In genomic region chr10:60390177-60390903, GRCm38 (mm10) we compare ENCODE assay signal across 18 mouse cellular contexts. TPM values are rescaled to one million over a fixed set of nuclear protein-coding genes. Genes with fewer than 3 reads are reported as not detected.
DNase-seq lines count a peak whose midpoint lies in the region; ATAC-seq lines count a peak whose summit lies in the region.
"Had no signal": no experiment of that assay in that cellular context is flagged by ENCODE, and none has a peak within 500 bp of the region (broad histone marks: within the 10 kb centered on the region; RNA-seq: fewer than 3 reads in every experiment).

No protein-coding gene starts in this region.

- no peaks in the 10 kb centered on the region for H3K4me1 ChIP-seq in forebrain, embryonic 14.5 days (ENCODE audit: control insufficient read depth, insufficient read depth, low read length)
- H3K4me1 ChIP-seq in forebrain, embryonic 13.5 days = peaks cover 21% of the 10 kb centered on the region; the same call in 1 of the 2 replicates
- peaks cover 22% of the 10 kb centered on the region for H3K4me1 ChIP-seq in midbrain, embryonic 10.5 days
- no peaks in the 10 kb centered on the region for H3K4me1 ChIP-seq in midbrain, embryonic 15.5 days
- H3K4me1 ChIP-seq in megakaryocyte, embryonic 14.5 days = peaks cover 64% of the 10 kb centered on the region

- no peaks in the 10 kb centered on the region for H3K27me3 ChIP-seq in forebrain, embryonic 14.5 days (replicated peaks; ENCODE audit: control insufficient read depth, insufficient read depth, low read length)
- H3K27me3 ChIP-seq in forebrain, embryonic 13.5 days = no peaks in the 10 kb centered on the region
- H3K27me3 ChIP-seq in midbrain, embryonic 10.5 days (ENCODE audit: low read depth, poor library complexity, severe bottlenecking) = no peaks in the 10 kb centered on the region
- H3K27me3 ChIP-seq in midbrain, embryonic 15.5 days (replicated peaks) = no peaks in the 10 kb centered on the region
- no peaks in the 10 kb centered on the region for H3K27me3 ChIP-seq in megakaryocyte, embryonic 14.5 days (replicated peaks)
- H3K27me3 ChIP-seq: heart, embryonic 15.5 days; neural tube, embryonic 13.5 days; Patski had no signal

- 32% methylated on average over 6 of the region's 6 CpGs for WGBS in forebrain, embryonic 14.5 days
- 29% methylated on average over 6 of the region's 6 CpGs for WGBS in forebrain, embryonic 13.5 days
- WGBS in midbrain, embryonic 10.5 days = 32% methylated on average over 6 of the region's 6 CpGs
- 37% methylated on average over 6 of the region's 6 CpGs for WGBS in midbrain, embryonic 15.5 days

- H3K4me3 ChIP-seq in forebrain, embryonic 14.5 days (ENCODE audit: low read depth, low read length) = no peak overlapping the region
- no peak overlapping the region for H3K4me3 ChIP-seq in forebrain, embryonic 13.5 days
- H3K4me3 ChIP-seq in midbrain, embryonic 10.5 days = no peak overlapping the region
- H3K4me3 ChIP-seq in midbrain, embryonic 15.5 days = no peak overlapping the region
- H3K4me3 ChIP-seq in megakaryocyte, embryonic 14.5 days (replicated peaks) = peak overlapping the region; percentile 51
- H3K4me3 ChIP-seq: embryonic facial prominence, embryonic 10.5 days; heart, embryonic 15.5 days; neural tube, embryonic 13.5 days had no signal

- H3K9ac ChIP-seq in forebrain, embryonic 14.5 days (ENCODE audit: low read length) = no peak overlapping the region
- H3K9ac ChIP-seq in forebrain, embryonic 13.5 days = no peak overlapping the region
- H3K9ac ChIP-seq in midbrain, embryonic 15.5 days = no peak overlapping the region
- H3K9ac ChIP-seq: heart, embryonic 15.5 days; neural tube, embryonic 13.5 days had no signal

- no peaks in the 10 kb centered on the region for H3K9me3 ChIP-seq in forebrain, embryonic 14.5 days (replicated peaks; ENCODE audit: control insufficient read depth, low read length)
- H3K9me3 ChIP-seq in forebrain, embryonic 13.5 days (replicated peaks) = no peaks in the 10 kb centered on the region
- H3K9me3 ChIP-seq in midbrain, embryonic 10.5 days (replicated peaks) = no peaks in the 10 kb centered on the region
- H3K9me3 ChIP-seq in midbrain, embryonic 15.5 days = no peaks in the 10 kb centered on the region
- H3K9me3 ChIP-seq in megakaryocyte, embryonic 14.5 days = no peaks in the 10 kb centered on the region
- H3K9me3 ChIP-seq: embryonic facial prominence, embryonic 10.5 days; heart, embryonic 15.5 days; neural tube, embryonic 13.5 days had no signal

- DNase-seq in forebrain, embryonic 14.5 days (ENCODE audit: low spot score) = peak; percentile 19
- DNase-seq in midbrain, embryonic 10.5 days (ENCODE audit: low spot score) = no peak
- peak; percentile 53 for DNase-seq in thymus, postnatal 36 days
- DNase-seq in adrenal gland, adult 8-10 months = no peak
- no peak for DNase-seq in spleen, adult 12 weeks (ENCODE audit: low spot score)
- DNase-seq: adrenal gland, postnatal 25 days; cerebellum, adult 18-20 months; lung, adult 2 months had no signal

- H3K4me2 ChIP-seq in forebrain, embryonic 14.5 days (ENCODE audit: low read length) = no peak overlapping the region
- H3K4me2 ChIP-seq in forebrain, embryonic 13.5 days = no peak overlapping the region
- H3K4me2 ChIP-seq in midbrain, embryonic 15.5 days = no peak overlapping the region
- H3K4me2 ChIP-seq: neural tube, embryonic 13.5 days had no signal

- no peaks in the 10 kb centered on the region for H3K36me3 ChIP-seq in forebrain, embryonic 14.5 days (ENCODE audit: control insufficient read depth, insufficient read depth, low read length)
- no peaks in the 10 kb centered on the region for H3K36me3 ChIP-seq in forebrain, embryonic 13.5 days (ENCODE audit: poor library complexity, severe bottlenecking)
- no peaks in the 10 kb centered on the region for H3K36me3 ChIP-seq in midbrain, embryonic 10.5 days
- H3K36me3 ChIP-seq in midbrain, embryonic 15.5 days (replicated peaks) = no peaks in the 10 kb centered on the region
- H3K36me3 ChIP-seq in megakaryocyte, embryonic 14.5 days (replicated peaks; ENCODE audit: low read length) = peaks cover 42% of the 10 kb centered on the region
- H3K36me3 ChIP-seq: embryonic facial prominence, embryonic 10.5 days; heart, embryonic 15.5 days; neural tube, embryonic 13.5 days had no signal

- ATAC-seq in forebrain, embryonic 14.5 days = no peak
- ATAC-seq in forebrain, embryonic 13.5 days = no peak
- ATAC-seq in midbrain, embryonic 15.5 days (replicated peaks) = no peak
- ATAC-seq: intestine, postnatal 0 days; Patski had no signal

- H3K27ac ChIP-seq in forebrain, embryonic 14.5 days (ENCODE audit: low read depth, low read length) = no peak overlapping the region
- H3K27ac ChIP-seq in forebrain, embryonic 13.5 days = no peak overlapping the region
- H3K27ac ChIP-seq in midbrain, embryonic 10.5 days (replicated peaks) = peak overlapping the region; percentile 67
- H3K27ac ChIP-seq in midbrain, embryonic 15.5 days = no peak overlapping the region
- H3K27ac ChIP-seq: embryonic facial prominence, embryonic 10.5 days; heart, embryonic 15.5 days; neural tube, embryonic 13.5 days had no signal

RNA-seq across cellular contexts. Expression of gene Gm17455, which starts 9.2 kb away (rescaled TPM):
- polyA plus RNA-seq in forebrain, embryonic 14.5 days (2014; fragmentation: Nextera tagmentation; extraction: Ambion mirVana) = 5.8 and 6.9 TPM in 2 replicates
- 2.0 and 4.2 TPM in 2 replicates for polyA plus RNA-seq in forebrain, embryonic 13.5 days (2015; fragmentation: Nextera tagmentation; extraction: Ambion mirVana)
- polyA plus RNA-seq in midbrain, embryonic 10.5 days (2016; fragmentation: Nextera tagmentation; extraction: Ambion mirVana) = 3.7 and 5.5 TPM in 2 replicates
- 8.9 and 11.0 TPM in 2 replicates for polyA plus RNA-seq in midbrain, embryonic 15.5 days (2015; fragmentation: Nextera tagmentation; extraction: Ambion mirVana)
- polyA plus RNA-seq in megakaryocyte, embryonic 14.5 days (2012; ENCODE audit: insufficient read depth, low replicate concordance) = 0.44 TPM in 1 of 2 replicates, not detected in the other
- not detected for total RNA-seq in adrenal gland, adult 8-10 months (2022)
- total RNA-seq: adrenal gland, postnatal 25 days; gastrocnemius, adult 18-20 months had no signal
- polyA plus RNA-seq: C2C12, Patski had no signal

RNA-seq across cellular contexts. Expression of gene Vsir, which starts 43.7 kb away (rescaled TPM):
- polyA plus RNA-seq in forebrain, embryonic 14.5 days (2014; fragmentation: Nextera tagmentation; extraction: Ambion mirVana) = 2.1 and 2.3 TPM in 2 replicates
- polyA plus RNA-seq in forebrain, embryonic 13.5 days (2015; fragmentation: Nextera tagmentation; extraction: Ambion mirVana) = 1.2 and 1.3 TPM in 2 replicates
- polyA plus RNA-seq in midbrain, embryonic 10.5 days (2016; fragmentation: Nextera tagmentation; extraction: Ambion mirVana) = 1.9 and 2.3 TPM in 2 replicates
- polyA plus RNA-seq in midbrain, embryonic 15.5 days (2015; fragmentation: Nextera tagmentation; extraction: Ambion mirVana) = 2.5 and 3.0 TPM in 2 replicates
- 29.9 and 107 TPM in 2 replicates for polyA plus RNA-seq in megakaryocyte, embryonic 14.5 days (2012; ENCODE audit: insufficient read depth, low replicate concordance)
- 10 to 100 TPM; 14.4 to 33.1 (median 23.2) TPM for total RNA-seq in adrenal gland, adult 8-10 months (2022)

Comparison
In these comparisons a context has a peak if more than half of its experiments do, and no peak if none do; other contexts are left out.
1. DNase-seq: peak in forebrain, embryonic 14.5 days (single experiment) and thymus, postnatal 36 days (2 of 2); none in midbrain, embryonic 10.5 days (single experiment), adrenal gland, adult 8-10 months (single experiment) and spleen, adult 12 weeks (single experiment).